8 mouse cellular contexts compared by ENCODE assay signal in the genomic region with DNA sequence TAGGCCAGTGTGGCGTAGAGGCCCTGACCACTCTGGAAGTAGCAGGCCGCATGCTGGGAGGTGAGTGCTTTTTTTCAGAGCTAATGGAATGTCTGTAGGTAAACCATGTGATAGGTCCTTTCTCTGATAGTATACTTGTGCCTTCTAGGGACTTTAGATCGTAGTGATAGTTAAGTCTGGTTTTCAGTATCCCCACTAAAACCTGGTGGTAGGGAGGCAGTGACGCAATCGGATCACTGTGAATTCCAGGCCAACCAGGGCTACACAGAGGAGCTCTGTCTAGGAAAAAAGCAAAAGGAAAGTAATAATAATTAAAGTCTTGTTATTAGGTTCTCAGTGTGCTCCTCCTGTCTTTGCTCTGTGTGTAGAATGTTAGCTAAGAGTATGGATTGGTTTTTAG. TPM values are rescaled to one million over a fixed set of nuclear protein-coding genes. Genes with fewer than 3 reads are reported as not detected.
DNase-seq lines count a peak whose midpoint lies in the region; ATAC-seq and TF ChIP-seq lines count a peak whose summit lies in the region.

No protein-coding gene starts in this region.

- H3K4me2 ChIP-seq in liver, embryonic 11.5 days, result peak overlapping the region; percentile 85

- H3K27me3 ChIP-seq in erythroblast, embryonic 14.5 days (ENCODE audit: control insufficient read depth), result no peaks in the 10 kb centered on the region
- no peaks in the 10 kb centered on the region for H3K27me3 ChIP-seq in thymus, adult 2 months (ENCODE audit: control insufficient read depth, insufficient read depth, low read length)
- H3K27me3 ChIP-seq in liver, embryonic 11.5 days (replicated peaks; ENCODE audit: control insufficient read depth, insufficient read depth, low read length), result no peaks in the 10 kb centered on the region

- no peak for ATAC-seq in erythroblast, adult 5-6 weeks (replicated peaks; ENCODE audit: low FRiP score, poor library complexity, severe bottlenecking)
- ATAC-seq in liver, embryonic 11.5 days (replicated peaks; ENCODE audit: low FRiP score), result no peak

- 37% methylated on average over 5 of the region's 5 CpGs for WGBS in thymus, adult 2 months
- 12% methylated on average over 5 of the region's 5 CpGs for WGBS in liver, embryonic 11.5 days

- peak overlapping the region; percentile 100 for H3K4me3 ChIP-seq in erythroblast, embryonic 14.5 days (replicated peaks)
- peak overlapping the region; percentile 85 for H3K4me3 ChIP-seq in thymus, adult 2 months (ENCODE audit: control insufficient read depth, insufficient read depth, low read length)
- H3K4me3 ChIP-seq in liver, embryonic 11.5 days (ENCODE audit: low read depth, low read length), result peak overlapping the region; percentile 91

- H3K9ac ChIP-seq in liver, embryonic 11.5 days (ENCODE audit: low read depth, low read length), result peak overlapping the region; percentile 97

- H3K36me3 ChIP-seq in erythroblast, embryonic 14.5 days (ENCODE audit: control insufficient read depth), result peaks cover 60% of the 10 kb centered on the region
- peaks cover 16% of the 10 kb centered on the region for H3K36me3 ChIP-seq in thymus, adult 2 months (ENCODE audit: control insufficient read depth, insufficient read depth, low read length)
- H3K36me3 ChIP-seq in liver, embryonic 11.5 days (ENCODE audit: control insufficient read depth, insufficient read depth, low read length), result peaks cover 28% of the 10 kb centered on the region

- no peak for DNase-seq in thymus, adult 2 months
- no peak for DNase-seq in thymus, postnatal 25 days
- no peak for DNase-seq in liver, embryonic 11.5 days (ENCODE audit: low spot score)
- DNase-seq in c-Kit-positive CD71-positive TER-119-positive erythroid progenitor cells, embryonic 14.5 days (ENCODE audit: low spot score), result no peak
- DNase-seq in yolk sac, embryonic 10.5 days (ENCODE audit: low spot score), result no peak
- no peak for DNase-seq in gastrocnemius, adult 8-10 months (ENCODE audit: low spot score in 2 of 2)

- H3K9me3 ChIP-seq in erythroblast, embryonic 14.5 days (ENCODE audit: control insufficient read depth, low read length), result no peaks in the 10 kb centered on the region
- no peaks in the 10 kb centered on the region for H3K9me3 ChIP-seq in liver, embryonic 11.5 days (ENCODE audit: control insufficient read depth, low read length)

- peaks cover 61% of the 10 kb centered on the region for H3K4me1 ChIP-seq in erythroblast, embryonic 14.5 days (ENCODE audit: control insufficient read depth)
- peaks cover 16% of the 10 kb centered on the region for H3K4me1 ChIP-seq in thymus, adult 2 months (replicated peaks; ENCODE audit: control insufficient read depth, insufficient read depth, low read length)
- peaks cover 20% of the 10 kb centered on the region for H3K4me1 ChIP-seq in liver, embryonic 11.5 days (replicated peaks; ENCODE audit: control insufficient read depth, insufficient read depth, low read length)

- no peak for TF ChIP-seq CTCF in thymus, adult 2 months (IDR thresholded peaks at IDR 0.05; ENCODE audit: borderline replicate concordance, control insufficient read depth, extremely low read depth, insufficient read depth, low read length, poor library complexity)

- TF ChIP-seq POLR2A in thymus, adult 2 months (IDR thresholded peaks at IDR 0.05; ENCODE audit: control insufficient read depth, extremely low read depth, insufficient read depth, low read length, poor library complexity), result no peak

- no peak overlapping the region for H3K27ac ChIP-seq in thymus, adult 2 months (ENCODE audit: control insufficient read depth, insufficient read depth, low read length)
- H3K27ac ChIP-seq in liver, embryonic 11.5 days (ENCODE audit: low read depth, low read length), result peak overlapping the region; percentile 85

RNA-seq across cellular contexts. Expression of a gene that starts 0.9 kb away (rescaled TPM):
- polyA plus RNA-seq in erythroblast, embryonic 14.5 days (2012), result 521 and 530 TPM in 2 replicates
- total RNA-seq in erythroblast, adult 5-6 weeks (2015; ENCODE audit: low replicate concordance), result 503 and 517 TPM in 2 replicates
- total RNA-seq in erythroblast, adult 5-6 weeks (2017; ENCODE audit: low replicate concordance), result 317 and 511 TPM in 2 replicates
- polyA plus RNA-seq in thymus, adult 2 months (2012; rRNA removed), result 2,283 and 2,588 TPM in 2 replicates
- 1,022 and 1,135 TPM in 2 replicates for polyA plus RNA-seq in liver, embryonic 11.5 days (2014; fragmentation: Nextera tagmentation; extraction: Ambion mirVana)
- total RNA-seq in gastrocnemius, adult 8-10 months (2022), result 100 to 1,000 TPM; 428 to 532 (median 479) TPM

RNA-seq across cellular contexts. Expression of a gene that starts 0.9 kb away (rescaled TPM):
- polyA plus RNA-seq in erythroblast, embryonic 14.5 days (2012), result 4.9 and 6.3 TPM in 2 replicates
- total RNA-seq in erythroblast, adult 5-6 weeks (2015; ENCODE audit: low replicate concordance), result 10.0 and 15.3 TPM in 2 replicates
- 8.1 and 10.2 TPM in 2 replicates for total RNA-seq in erythroblast, adult 5-6 weeks (2017; ENCODE audit: low replicate concordance)
- 28.8 and 29.4 TPM in 2 replicates for polyA plus RNA-seq in thymus, adult 2 months (2012; rRNA removed)
- 84.5 and 93.9 TPM in 2 replicates for polyA plus RNA-seq in liver, embryonic 11.5 days (2014; fragmentation: Nextera tagmentation; extraction: Ambion mirVana)
- total RNA-seq in gastrocnemius, adult 8-10 months (2022), result 10 to 100 TPM; 21.2 to 23.0 (median 22.3) TPM

RNA-seq across cellular contexts. Expression of a gene that starts 2.5 kb away (rescaled TPM):
- 8.6 and 9.3 TPM in 2 replicates for polyA plus RNA-seq in erythroblast, embryonic 14.5 days (2012)
- total RNA-seq in erythroblast, adult 5-6 weeks (2015; ENCODE audit: low replicate concordance), result 1.3 and 2.7 TPM in 2 replicates
- 2.5 and 6.3 TPM in 2 replicates for total RNA-seq in erythroblast, adult 5-6 weeks (2017; ENCODE audit: low replicate concordance)
- 69.6 and 80.8 TPM in 2 replicates for polyA plus RNA-seq in thymus, adult 2 months (2012; rRNA removed)
- 38.7 and 42.3 TPM in 2 replicates for polyA plus RNA-seq in liver, embryonic 11.5 days (2014; fragmentation: Nextera tagmentation; extraction: Ambion mirVana)
- total RNA-seq in gastrocnemius, adult 8-10 months (2022), result 10 to 100 TPM; 10.2 to 11.3 (median 11.0) TPM

RNA-seq across cellular contexts. Expression of a gene that starts 9.7 kb away (rescaled TPM):
- polyA plus RNA-seq in erythroblast, embryonic 14.5 days (2012), result 0.31 and 1.4 TPM in 2 replicates
- 1.2 and 2.3 TPM in 2 replicates for total RNA-seq in erythroblast, adult 5-6 weeks (2015; ENCODE audit: low replicate concordance)
- 0.98 and 4.2 TPM in 2 replicates for total RNA-seq in erythroblast, adult 5-6 weeks (2017; ENCODE audit: low replicate concordance)
- 35.8 and 42.0 TPM in 2 replicates for polyA plus RNA-seq in thymus, adult 2 months (2012; rRNA removed)
- 28.6 and 30.8 TPM in 2 replicates for polyA plus RNA-seq in liver, embryonic 11.5 days (2014; fragmentation: Nextera tagmentation; extraction: Ambion mirVana)
- total RNA-seq in gastrocnemius, adult 8-10 months (2022), result 1 to 10 TPM; 2.5 to 5.5 (median 4.0) TPM

RNA-seq across cellular contexts. Expression of a gene that starts 12.1 kb away (rescaled TPM):
- 9.5 and 10.2 TPM in 2 replicates for polyA plus RNA-seq in erythroblast, embryonic 14.5 days (2012)
- total RNA-seq in erythroblast, adult 5-6 weeks (2015; ENCODE audit: low replicate concordance), result 35.5 and 43.0 TPM in 2 replicates
- total RNA-seq in erythroblast, adult 5-6 weeks (2017; ENCODE audit: low replicate concordance), result 9.9 and 16.0 TPM in 2 replicates
- 77.1 and 83.7 TPM in 2 replicates for polyA plus RNA-seq in thymus, adult 2 months (2012; rRNA removed)
- polyA plus RNA-seq in liver, embryonic 11.5 days (2014; fragmentation: Nextera tagmentation; extraction: Ambion mirVana), result 30.7 and 33.7 TPM in 2 replicates
- 10 to 100 TPM; 14.5 to 19.6 (median 18.7) TPM for total RNA-seq in gastrocnemius, adult 8-10 months (2022)
